Mouse (Mus musculus) heart, postnatal 0 days (tissue): Measurements from ENCODE around the gene Xaf1.

Source experiments
- CTCF ChIP-seq: IDR thresholded peaks from 2 replicates; pipeline ENCODE4 v1.5.1; 2016; ENCODE audit warnings: antibody characterized with exemption, control low read depth, low read depth
- EP300 ChIP-seq: IDR thresholded peaks from 2 replicates; pipeline ENCODE4 v1.6.1; 2016; ENCODE audit warnings: antibody characterized with exemption, low read depth

DNA sequence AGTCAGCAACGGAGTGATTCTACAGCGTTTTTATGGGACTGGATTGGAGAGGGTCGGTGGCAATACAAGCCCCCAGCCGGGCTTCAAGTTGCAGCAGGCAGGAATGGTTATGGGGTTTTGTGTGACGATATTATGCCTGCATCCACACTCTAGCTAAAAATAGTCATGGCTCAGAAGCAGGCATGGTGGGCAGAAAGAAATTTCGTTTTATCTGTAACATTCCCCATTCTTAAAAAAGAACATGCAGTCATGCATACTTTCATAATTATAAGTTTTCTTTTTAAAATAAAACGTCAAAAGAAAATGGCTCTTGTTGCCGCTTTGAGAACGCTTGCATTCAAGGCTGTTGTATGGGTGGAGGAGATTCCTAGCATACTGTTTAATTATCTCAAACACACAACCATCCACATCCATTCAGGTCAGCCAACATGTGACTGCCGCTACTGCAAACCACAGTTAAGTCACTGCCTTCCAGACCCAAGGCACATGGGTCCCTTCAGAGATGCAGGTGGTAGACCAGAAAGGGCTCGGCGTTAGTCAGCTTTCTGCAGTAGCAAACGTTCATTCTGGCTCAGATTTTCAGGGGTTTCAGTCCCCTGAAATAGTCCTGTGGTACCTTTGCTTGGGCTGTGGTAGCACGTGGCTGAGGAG, 16.8 kb upstream of the Xaf1 start:
- TF ChIP-seq CTCF = no peak
- TF ChIP-seq EP300 = no peak
